Mouse (Mus musculus) testis, adult 2 months (tissue): ENCODE measurements around the gene Vat1l. TPM values are rescaled to one million over a fixed set of nuclear protein-coding genes. Genes with fewer than 3 reads are reported as not detected.

Experiments
- H3K27ac ChIP-seq: fragments of 200-500 bp; 2 replicates; pipeline ENCODE4 v1.5.1; 2012; ENCODE audit warnings: low read depth, low read length; ENCODE audit not compliant: control insufficient read depth, insufficient read depth
- H3K27me3 ChIP-seq: fragments of 200-500 bp; 2 replicates; pipeline ENCODE4 v1.6.1; 2012; ENCODE audit warnings: mild to moderate bottlenecking, low read length, moderate library complexity; ENCODE audit not compliant: control insufficient read depth, insufficient read depth
- H3K36me3 ChIP-seq: fragments of 200-500 bp; 2 replicates; pipeline ENCODE4 v1.6.1; 2012; ENCODE audit warnings: mild to moderate bottlenecking, low read length; ENCODE audit not compliant: control insufficient read depth, insufficient read depth
- H3K4me1 ChIP-seq: fragments of 200-500 bp; 2 replicates; pipeline ENCODE4 v1.6.1; 2012; ENCODE audit warnings: low read length; ENCODE audit not compliant: control insufficient read depth, insufficient read depth
- H3K4me3 ChIP-seq: fragments of 200-500 bp; 2 replicates; pipeline ENCODE4 v1.5.1; 2012; ENCODE audit warnings: low read depth, mild to moderate bottlenecking, low read length, moderate library complexity, mixed read lengths; ENCODE audit not compliant: control insufficient read depth
- CTCF ChIP-seq: fragments of 200-500 bp; IDR thresholded peaks from 2 replicates; pipeline ENCODE4 v1.5.1; 2012; ENCODE audit warnings: low read depth, mild to moderate bottlenecking, inconsistent platforms, low read length, moderate library complexity; ENCODE audit not compliant: control insufficient read depth, insufficient read depth, insufficient replicate concordance
- POLR2A ChIP-seq: fragments of 200-500 bp; IDR thresholded peaks from 2 replicates; pipeline ENCODE4 v1.6.1; 2012; ENCODE audit warnings: low read depth, mild to moderate bottlenecking, inconsistent platforms, low read length, moderate library complexity; ENCODE audit not compliant: control insufficient read depth
- polyA plus RNA-seq: library from polyadenylated mRNA; depleted of rRNA; stranded (reverse); fragments of >200 nt; gene quantifications from 2 replicates; pipeline ENCODE4 v1.2.3, GENCODE M21; 2012

The Vat1l gene
- polyA plus RNA-seq, 1 experiment: 0.41 TPM

GRCm38 (mm10) chr8:114295749-114296067 lies 90.3 kb downstream of the Vat1l start:
- no peak overlapping the region for H3K27ac ChIP-seq
- H3K4me1 ChIP-seq: no peaks in the 10 kb centered on the region
- H3K27me3 ChIP-seq: no peaks in the 10 kb centered on the region
- H3K36me3 ChIP-seq: no peaks in the 10 kb centered on the region
- no peak overlapping the region for H3K4me3 ChIP-seq
- TF ChIP-seq POLR2A (no peak), CTCF (no peak)

GRCm38 (mm10) chr8:114298253-114298652 lies 92.8 kb downstream of the Vat1l start:
- Histone ChIP-seq H3K4me3 (no peak overlapping the region), H3K27ac (no peak overlapping the region), H3K36me3 (no peaks in the 10 kb centered on the region), H3K27me3 (no peaks in the 10 kb centered on the region), H3K4me1 (no peaks in the 10 kb centered on the region)
- no peak for TF ChIP-seq CTCF
- TF ChIP-seq POLR2A: no peak

- Histone ChIP-seq H3K4me1 (no peaks in the 10 kb centered on the region), H3K27ac (no peak overlapping the region), H3K27me3 (no peaks in the 10 kb centered on the region), H3K4me3 (no peak overlapping the region), H3K36me3 (no peaks in the 10 kb centered on the region)
- no peak for TF ChIP-seq POLR2A
- TF ChIP-seq CTCF: no peak
Measured at GRCm38 (mm10) chr8:114300072-114300471, 94.7 kb downstream of the Vat1l start.

GRCm38 (mm10) chr8:114306296-114306695 lies 100.9 kb downstream of the Vat1l start:
- H3K27me3 ChIP-seq: no peaks in the 10 kb centered on the region
- no peaks in the 10 kb centered on the region for H3K4me1 ChIP-seq
- H3K36me3 ChIP-seq: no peaks in the 10 kb centered on the region
- TF ChIP-seq POLR2A: no peak
- no peak for TF ChIP-seq CTCF
- H3K27ac ChIP-seq: no peak overlapping the region
- peak overlapping the region; percentile 16 for H3K4me3 ChIP-seq

- Histone ChIP-seq H3K36me3 (no peaks in the 10 kb centered on the region), H3K4me1 (no peaks in the 10 kb centered on the region; the same call in 1 of the 2 replicates), H3K27me3 (no peaks in the 10 kb centered on the region), H3K4me3 (no peak overlapping the region), H3K27ac (no peak overlapping the region)
- TF ChIP-seq POLR2A: no peak
- TF ChIP-seq CTCF: no peak
Measured at GRCm38 (mm10) chr8:114314669-114315325, 109.4 kb downstream of the Vat1l start.

GRCm38 (mm10) chr8:114318161-114318560 lies 112.7 kb downstream of the Vat1l start:
- no peaks in the 10 kb centered on the region for H3K36me3 ChIP-seq
- H3K27me3 ChIP-seq: no peaks in the 10 kb centered on the region
- no peak overlapping the region for H3K4me3 ChIP-seq
- no peak overlapping the region for H3K27ac ChIP-seq
- no peak for TF ChIP-seq POLR2A
- no peak for TF ChIP-seq CTCF
- H3K4me1 ChIP-seq: no peaks in the 10 kb centered on the region; the same call in 1 of the 2 replicates

- H3K4me3 ChIP-seq: no peak overlapping the region
- no peak for TF ChIP-seq CTCF
- TF ChIP-seq POLR2A: no peak
- H3K4me1 ChIP-seq: no peaks in the 10 kb centered on the region
- H3K27me3 ChIP-seq: no peaks in the 10 kb centered on the region
- no peak overlapping the region for H3K27ac ChIP-seq
- no peaks in the 10 kb centered on the region for H3K36me3 ChIP-seq
Measured at GRCm38 (mm10) chr8:114322096-114322495, 116.7 kb downstream of the Vat1l start.

- Histone ChIP-seq H3K36me3 (no peaks in the 10 kb centered on the region), H3K4me1 (no peaks in the 10 kb centered on the region), H3K27ac (no peak overlapping the region), H3K4me3 (no peak overlapping the region), H3K27me3 (no peaks in the 10 kb centered on the region)
- TF ChIP-seq POLR2A (no peak), CTCF (no peak)
Measured at GRCm38 (mm10) chr8:114331928-114332327, 126.5 kb downstream of the Vat1l start.

- Histone ChIP-seq H3K36me3 (no peaks in the 10 kb centered on the region), H3K4me1 (no peaks in the 10 kb centered on the region), H3K4me3 (no peak overlapping the region), H3K27ac (no peak overlapping the region), H3K27me3 (no peaks in the 10 kb centered on the region)
- TF ChIP-seq POLR2A (no peak), CTCF (no peak)
Measured at GRCm38 (mm10) chr8:114332949-114333348, 127.5 kb downstream of the Vat1l start.
